Mouse (Mus musculus): ENCODE data around the gene Sox9.

The Sox9 gene

DNA sequence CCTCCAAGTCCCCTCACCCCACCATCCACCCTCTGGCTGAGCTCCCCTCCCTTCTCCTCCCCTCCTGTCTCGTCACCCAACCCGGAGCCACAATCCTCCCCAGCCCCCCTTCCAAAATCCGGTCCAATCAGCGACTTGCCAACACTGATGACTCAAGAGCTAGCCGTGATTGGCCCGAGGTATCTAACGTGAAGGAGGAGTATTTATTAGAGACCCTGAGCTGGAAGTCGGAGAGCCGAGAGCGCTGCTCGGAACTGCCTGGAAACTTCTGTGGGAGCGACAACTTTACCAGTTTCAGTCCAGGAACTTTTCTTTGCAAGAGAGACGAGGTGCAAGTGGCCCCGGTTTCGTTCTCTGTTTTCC is at the start of gene Sox9:
Gene Sox9, plus strand, starts transcription at position 231 of the 363 bp plus-strand sequence.
- peak; percentile 96 for DNase-seq (ENCODE audit: low read depth)

DNA sequence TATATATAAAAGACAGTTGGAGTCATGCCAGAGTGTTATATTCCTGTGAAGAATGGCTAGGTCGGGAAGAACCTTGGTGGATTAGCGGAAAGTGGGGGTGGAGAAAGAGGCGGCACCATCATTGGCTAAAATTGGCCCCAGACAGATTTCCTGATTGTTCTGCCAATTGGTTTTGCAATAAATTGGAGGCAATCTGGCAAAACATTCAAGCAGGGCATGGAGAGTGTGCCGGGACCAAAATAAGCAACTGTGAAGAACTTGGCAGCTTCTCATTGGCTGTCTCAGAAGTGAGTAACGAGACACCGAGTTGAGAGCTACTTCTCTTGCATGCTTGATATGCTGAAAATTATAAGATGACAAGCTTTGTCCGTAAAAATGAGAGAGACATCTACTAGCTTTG is 49.6 kb upstream of the Sox9 start:
- DNase-seq (ENCODE audit: low read depth), result peak; percentile 72

DNA sequence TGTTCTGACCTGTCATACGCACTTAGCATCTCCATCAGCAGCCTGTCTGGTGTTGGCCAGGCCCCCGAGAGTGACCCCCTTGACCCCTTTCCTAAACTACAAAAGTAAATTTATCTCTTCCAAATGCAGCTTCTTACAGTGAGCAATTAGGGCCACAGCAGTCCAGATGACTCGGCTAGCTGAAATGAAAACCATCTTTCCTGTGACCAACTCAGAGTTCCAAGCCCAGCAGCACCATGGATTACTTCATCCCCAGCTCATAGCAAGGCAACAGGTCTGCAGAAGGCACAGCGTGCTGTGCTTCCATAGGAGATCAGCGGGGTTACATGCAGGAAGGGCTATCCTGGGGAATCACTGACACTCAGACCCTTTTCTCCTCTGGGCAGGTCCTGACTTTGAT is 45.0 kb upstream of the Sox9 start:
- no peak for DNase-seq (ENCODE audit: low read depth)

DNA sequence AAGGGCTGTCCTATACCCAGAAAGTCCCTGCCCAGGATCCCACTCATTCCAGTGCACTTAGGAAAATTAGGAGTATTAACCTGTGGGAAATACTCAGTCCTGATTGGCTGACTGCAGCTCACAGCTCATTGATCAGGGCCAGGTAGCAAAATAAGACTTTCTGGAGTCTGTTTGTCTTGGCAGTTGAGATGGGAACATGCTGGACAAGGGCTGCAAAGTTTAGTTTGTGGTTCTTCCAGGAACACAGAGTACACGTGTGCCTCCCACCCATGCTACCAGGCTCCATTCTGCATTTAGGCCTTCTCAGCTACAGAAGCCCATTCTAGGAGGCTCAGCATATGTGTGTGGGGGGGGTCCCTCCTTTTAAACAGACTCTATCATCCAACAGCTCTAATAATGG is 42.3 kb upstream of the Sox9 start:
- DNase-seq (ENCODE audit: low read depth), result no peak

DNA sequence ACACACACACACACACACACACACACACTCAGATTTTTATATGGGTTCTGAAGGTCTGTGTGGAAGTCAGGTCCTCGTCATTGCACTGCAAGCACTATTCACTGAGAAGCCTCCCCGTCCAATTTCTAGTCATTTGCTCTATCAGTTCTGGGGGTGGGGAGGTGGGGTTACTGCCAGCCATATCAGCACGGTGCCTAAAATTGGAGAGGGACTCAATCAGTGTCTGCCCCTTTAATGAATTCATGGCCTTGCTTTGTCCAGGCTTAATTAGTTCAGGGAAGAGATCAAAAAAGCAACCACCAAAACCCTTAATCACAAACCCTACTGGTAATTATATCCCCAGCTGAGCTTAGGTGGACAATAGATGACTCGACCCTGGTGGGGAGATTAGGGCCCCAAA is 25.5 kb upstream of the Sox9 start:
- DNase-seq (ENCODE audit: low read depth), result no peak

DNA sequence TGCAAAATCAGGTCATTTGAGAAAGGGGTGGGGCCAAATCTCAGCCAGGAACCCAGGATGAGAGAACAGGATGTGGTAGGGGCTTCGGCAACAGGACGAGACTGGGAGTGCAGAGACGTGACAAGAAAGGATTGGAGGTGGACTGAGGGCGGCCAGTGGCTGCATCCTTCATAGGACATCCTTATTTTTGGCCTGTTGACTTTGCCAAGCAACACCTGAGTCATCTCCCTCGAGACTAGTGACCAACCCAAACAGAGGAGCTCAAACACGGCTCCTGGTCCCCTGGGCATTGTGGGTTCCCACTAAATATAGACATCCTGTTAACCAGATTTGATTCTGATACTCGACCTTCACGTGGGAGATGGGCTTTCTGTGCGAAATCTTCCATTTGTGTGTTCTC is 24.0 kb upstream of the Sox9 start:
- DNase-seq (ENCODE audit: low read depth), result no peak

DNA sequence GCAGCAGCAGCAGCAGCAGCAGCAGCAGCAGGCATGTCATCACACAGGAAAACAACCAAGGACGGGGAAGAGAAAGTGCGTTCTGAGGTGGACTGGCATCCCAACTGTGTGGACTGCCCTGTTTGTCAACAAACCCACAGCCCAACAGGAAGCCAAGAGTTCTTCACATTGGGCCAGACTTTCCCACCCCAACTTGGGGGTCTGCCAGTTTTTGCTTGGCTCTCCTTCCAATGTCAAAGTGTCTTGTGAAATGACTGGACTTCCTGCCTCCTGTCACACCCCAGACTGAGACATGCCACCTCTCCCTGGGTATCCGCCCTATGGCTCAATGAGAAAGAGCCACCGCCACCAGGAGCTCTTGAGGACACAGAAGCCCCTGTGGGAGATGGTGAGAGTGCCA is 15.1 kb upstream of the Sox9 start:
- DNase-seq (ENCODE audit: low read depth), result no peak

DNA sequence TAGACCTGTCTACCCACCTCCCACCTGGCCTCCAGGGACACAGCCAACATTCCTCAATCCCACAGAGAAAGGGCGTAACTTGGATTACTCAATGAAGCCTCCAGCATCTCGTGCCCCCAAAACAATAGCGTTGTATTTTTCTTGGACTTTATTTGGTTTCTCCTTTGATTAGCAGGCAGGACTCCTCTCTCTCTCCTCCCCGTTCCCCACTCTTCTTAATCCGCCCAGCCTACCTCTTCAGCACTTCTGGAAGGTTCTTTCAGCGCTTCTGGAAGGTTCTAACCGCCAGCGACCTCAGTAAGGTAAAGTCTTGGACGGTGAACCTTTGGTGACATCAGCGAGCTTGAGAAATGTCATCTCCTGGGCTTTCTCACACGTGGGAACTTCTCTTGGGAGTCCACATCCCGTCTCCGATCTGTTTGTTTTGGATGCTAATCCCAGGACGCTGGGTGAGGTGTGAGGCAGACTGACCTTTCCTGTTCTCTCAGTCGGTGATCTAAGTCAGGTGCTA is 14.4 kb upstream of the Sox9 start:
- no peak for DNase-seq (ENCODE audit: low read depth)

DNA sequence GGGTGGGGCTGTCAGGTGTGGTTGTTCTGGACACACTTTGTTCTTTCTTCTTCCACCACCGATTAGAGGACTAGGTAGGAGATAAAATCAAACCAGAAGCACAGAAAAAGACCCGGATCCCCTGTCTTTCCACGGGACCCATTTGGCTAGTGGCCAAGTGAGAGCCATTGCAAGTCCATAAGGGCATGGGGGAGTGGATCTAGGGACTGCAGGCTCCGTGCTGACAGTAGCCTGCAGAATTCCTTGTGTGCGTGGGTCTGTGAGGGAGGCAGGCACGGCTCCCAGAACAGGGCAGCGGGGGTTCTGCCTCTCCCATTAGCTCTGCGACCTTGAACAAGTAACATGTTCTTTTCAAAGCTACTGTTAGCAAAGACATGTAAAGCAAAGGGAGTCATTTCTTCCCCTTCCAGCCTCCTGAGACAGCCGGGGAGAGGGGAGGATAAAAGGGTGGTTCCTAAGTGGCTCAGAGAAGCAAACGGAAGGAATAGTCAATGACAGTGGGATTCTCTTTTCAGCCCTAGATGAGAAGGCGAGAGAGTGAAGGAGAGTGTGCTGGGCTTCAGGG is 9.2 kb upstream of the Sox9 start:
- DNase-seq (ENCODE audit: low read depth), result no peak

DNA sequence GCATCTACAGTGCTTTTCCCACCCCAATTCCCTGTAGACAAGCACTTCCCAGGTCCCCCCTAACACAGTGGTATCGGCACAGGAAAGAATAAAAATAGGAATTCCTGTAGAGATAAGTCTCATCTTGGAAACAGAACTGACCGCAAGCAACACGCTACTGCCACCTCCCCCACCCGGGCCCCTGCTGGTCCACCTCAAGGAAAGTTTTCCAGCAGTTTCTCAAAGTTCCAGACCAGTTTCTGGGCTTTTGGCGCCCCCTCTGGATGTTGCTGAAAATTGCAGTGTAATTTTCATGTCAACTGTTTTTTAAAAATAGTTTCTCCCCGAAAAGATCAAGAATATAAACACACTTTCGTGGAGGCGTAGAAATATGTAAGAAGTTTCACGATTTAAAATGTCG is 2.3 kb upstream of the Sox9 start:
- no peak for DNase-seq (ENCODE audit: low read depth)

DNA sequence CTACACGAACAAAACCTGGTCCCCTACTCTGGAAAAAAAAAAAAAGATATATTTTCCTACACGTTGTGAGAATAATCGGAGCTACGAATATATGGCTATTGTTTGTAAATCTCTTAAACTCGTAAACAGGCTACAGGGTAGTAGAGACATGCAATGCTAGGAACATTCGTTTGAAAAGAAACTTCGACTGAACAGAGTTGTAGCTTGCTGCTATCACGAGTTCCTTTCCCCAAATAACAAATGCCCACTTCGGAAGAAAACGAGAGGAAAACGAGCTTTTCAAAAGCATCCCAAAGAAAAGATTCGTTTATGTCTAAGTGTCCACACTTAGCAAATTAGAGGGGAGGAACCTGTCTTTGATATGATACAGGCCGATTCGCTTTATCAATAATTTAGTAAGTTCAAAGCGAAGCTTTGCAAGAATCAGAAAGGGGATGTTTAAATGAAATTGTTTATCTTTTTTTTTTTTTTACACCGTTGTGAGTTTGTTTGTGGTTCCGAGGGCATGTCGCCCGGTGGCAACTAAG is 1.6 kb upstream of the Sox9 start:
- no peak for DNase-seq (ENCODE audit: low read depth)

DNA sequence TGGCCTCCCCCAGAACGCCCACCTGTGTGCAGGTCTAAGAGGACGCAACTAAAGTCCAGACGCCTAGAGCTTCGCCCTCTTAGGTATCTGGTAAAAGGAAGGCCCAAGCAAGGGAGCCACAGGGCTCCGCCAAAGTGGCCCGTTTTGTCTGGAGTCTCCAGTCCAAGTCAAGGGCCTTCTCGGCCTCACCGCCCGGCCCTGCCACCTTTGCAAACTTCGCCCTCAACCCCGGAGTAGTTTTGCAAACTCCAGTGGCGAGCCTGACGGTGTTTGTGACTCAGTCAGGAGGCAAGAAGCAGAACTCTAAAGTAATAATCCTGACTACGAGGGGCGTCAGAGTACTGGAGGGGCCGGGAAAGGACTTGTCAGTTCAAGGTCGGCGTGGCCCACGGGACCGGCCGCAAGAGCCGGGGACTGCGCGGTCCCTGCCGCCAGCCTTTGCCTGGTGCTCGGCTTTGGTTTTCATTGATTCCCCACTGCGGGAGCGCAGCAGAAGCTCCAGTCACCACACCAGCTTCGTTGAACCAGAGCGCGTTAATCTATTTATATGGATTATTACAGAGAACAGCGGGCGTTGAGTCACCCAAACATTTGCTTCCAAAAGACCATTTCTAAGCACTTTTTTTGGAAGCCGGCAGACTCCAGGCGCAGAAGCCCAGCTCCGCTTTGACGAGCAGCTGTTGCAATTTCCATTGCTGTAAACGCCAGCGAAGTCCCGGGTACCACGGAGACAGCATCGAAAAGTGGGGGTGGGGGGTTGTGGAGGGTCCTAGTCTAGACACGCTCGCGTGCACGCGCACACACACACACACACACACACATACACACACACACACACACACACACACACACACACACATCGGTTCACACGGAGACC is 751 bp upstream of the Sox9 start:
- DNase-seq (ENCODE audit: low read depth), result no peak

DNA sequence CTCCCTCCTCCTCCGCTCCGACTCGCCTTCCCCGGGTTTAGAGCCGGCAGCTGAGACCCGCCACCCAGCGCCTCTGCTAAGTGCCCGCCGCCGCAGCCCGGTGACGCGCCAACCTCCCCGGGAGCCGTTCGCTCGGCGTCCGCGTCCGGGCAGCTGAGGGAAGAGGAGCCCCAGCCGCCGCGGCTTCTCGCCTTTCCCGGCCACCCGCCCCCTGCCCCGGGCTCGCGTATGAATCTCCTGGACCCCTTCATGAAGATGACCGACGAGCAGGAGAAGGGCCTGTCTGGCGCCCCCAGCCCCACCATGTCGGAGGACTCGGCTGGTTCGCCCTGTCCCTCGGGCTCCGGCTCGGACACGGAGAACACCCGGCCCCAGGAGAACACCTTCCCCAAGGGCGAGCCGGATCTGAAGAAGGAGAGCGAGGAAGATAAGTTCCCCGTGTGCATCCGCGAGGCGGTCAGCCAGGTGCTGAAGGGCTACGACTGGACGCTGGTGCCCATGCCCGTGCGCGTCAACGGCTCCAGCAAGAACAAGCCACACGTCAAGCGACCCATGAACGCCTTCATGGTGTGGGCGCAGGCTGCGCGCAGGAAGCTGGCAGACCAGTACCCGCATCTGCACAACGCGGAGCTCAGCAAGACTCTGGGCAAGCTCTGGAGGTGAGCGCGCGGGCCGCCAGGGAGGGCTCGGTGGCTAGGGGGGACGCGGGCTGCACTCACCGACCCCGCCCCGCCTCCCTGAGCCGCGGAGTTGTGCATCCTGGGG is 515 bp downstream of the Sox9 start:
- DNase-seq (ENCODE audit: low read depth), result no peak

DNA sequence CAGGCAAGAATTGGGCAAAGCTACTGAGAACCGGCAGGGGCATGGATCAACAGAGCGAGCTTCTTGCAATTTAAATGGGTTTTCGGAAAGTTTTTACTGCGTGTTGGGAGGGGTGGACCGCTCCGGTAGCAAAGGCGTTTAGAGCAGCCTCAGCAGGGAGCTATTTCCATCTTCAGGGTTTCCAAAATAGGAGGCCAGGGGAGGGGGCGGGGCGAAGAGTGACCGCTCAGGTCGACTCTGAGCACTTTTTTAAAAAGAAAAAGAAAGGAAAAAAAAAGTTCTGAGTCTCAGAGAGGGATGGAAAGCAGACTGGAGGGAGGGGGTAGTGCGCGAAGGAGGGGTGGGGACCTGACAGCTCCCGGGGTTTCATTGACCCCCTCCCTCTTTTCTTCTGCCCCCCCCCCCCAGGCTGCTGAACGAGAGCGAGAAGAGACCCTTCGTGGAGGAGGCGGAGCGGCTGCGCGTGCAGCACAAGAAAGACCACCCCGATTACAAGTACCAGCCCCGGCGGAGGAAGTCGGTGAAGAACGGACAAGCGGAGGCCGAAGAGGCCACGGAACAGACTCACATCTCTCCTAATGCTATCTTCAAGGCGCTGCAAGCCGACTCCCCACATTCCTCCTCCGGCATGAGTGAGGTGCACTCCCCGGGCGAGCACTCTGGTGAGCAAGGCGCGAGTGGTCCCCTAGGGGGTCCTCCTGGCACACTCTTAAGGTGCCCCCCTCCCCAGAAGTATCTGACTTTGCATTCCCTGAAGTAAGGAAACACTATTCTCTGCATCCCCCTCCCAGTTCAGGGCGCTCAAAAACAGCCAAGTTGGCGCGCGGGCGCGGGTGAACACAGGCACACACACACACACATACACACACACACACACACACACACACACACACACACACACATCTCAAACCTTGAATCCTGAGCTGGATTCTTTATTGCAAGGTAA is 1.6 kb downstream of the Sox9 start:
- no peak for DNase-seq (ENCODE audit: low read depth)

DNA sequence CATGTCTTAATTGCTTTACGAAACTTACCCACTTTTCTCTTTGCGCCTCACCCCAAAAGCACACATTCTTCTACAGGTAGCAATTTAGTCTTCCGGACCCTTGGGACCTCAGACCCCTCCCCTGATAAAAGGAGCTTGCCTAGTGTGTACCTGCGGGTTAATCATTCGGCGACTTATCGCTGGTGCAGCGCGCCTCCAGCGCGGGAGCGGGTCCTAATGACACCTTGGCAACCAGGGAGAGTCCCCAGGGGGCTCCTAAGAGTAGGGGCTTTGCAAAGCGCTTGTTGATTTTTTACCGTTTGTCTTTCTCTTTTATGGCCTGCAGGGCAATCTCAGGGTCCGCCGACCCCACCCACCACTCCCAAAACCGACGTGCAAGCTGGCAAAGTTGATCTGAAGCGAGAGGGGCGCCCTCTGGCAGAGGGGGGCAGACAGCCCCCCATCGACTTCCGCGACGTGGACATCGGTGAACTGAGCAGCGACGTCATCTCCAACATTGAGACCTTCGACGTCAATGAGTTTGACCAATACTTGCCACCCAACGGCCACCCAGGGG is 2.4 kb downstream of the Sox9 start:
- DNase-seq (ENCODE audit: low read depth), result no peak

DNA sequence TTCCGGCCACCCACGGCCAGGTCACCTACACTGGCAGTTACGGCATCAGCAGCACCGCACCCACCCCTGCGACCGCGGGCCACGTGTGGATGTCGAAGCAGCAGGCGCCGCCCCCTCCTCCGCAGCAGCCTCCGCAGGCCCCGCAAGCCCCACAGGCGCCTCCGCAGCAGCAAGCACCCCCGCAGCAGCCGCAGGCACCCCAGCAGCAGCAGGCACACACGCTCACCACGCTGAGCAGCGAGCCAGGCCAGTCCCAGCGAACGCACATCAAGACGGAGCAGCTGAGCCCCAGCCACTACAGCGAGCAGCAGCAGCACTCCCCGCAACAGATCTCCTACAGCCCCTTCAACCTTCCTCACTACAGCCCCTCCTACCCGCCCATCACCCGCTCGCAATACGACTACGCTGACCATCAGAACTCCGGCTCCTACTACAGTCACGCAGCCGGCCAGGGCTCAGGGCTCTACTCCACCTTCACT is 2.9 kb downstream of the Sox9 start:
- no peak for DNase-seq (ENCODE audit: low read depth)

DNA sequence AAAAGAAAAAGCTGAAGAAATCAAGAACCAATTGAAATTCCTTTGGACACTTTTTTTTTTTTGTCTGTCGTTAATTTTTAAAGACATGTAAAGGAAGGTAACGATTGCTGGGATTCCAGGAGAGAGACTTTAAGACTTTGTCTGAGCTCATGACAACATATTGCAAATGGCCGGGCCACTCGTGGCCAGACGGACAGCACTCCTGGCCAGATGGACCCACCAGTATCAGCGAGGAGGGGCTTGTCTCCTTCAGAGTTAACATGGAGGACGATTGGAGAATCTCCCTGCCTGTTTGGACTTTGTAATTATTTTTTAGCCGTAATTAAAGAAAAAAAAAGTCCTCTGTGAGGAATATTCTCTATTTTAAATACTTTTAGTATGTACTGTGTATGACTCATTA is 3.6 kb downstream of the Sox9 start:
- DNase-seq (ENCODE audit: low read depth), result no peak

DNA sequence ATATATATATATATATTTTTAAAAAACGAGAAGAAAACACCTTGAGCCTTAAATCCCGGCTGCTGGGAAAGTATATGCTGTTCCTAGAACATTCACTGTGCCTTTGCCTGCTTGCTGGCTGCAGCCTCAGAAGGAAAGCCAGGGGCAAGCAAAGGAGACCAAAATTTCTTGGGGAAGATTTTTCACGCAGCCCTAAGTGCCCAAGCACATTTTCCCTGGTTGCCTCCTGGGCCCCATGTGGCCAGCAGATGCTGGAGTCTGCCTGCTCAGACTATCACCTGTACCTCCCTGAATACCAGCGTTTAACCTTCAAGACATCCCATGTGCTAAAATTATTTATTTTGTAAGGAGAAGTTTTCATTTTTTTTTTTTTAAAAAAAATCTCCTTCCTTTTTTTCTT is 4.4 kb downstream of the Sox9 start:
- no peak for DNase-seq (ENCODE audit: low read depth)

DNA sequence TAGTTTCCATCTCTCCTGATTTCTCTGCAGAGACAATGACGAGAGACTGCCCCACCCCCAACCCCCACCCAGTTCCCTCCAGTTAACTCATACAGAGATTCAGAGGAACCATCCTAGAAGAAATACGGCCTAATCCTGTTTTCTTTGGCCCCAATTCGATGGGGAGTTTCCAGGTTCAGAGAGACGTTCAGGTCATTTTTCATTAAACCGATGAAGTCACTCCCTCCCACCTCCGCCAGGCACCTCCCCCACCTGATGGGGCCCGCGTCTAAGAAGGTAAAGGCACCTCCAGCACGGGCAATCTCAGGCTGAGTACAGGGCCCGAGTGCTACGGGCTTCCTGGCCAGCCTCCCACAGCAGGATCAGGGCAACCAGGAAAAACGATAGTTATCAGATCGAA is 6.3 kb downstream of the Sox9 start:
- DNase-seq (ENCODE audit: low read depth), result no peak

DNA sequence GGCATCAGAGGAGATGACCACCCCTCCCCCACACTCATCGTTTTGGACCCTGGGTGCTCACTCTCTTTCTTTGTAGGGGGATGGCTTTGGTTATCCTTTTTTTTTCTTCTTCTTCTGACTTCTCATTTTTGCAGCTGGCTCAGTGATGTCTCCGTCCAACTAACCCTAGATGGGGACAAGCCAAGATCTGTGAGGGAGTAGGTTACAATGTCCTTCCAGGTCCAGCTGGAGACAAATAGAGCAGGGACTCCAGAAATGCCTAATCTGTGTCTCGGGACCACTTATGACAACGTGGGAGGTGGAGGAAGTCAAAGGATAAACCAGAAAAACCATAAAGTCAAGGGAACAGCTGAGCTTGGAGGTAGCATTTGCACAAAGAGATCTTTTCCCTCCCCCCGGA is 14.4 kb downstream of the Sox9 start:
- DNase-seq (ENCODE audit: low read depth), result no peak

DNA sequence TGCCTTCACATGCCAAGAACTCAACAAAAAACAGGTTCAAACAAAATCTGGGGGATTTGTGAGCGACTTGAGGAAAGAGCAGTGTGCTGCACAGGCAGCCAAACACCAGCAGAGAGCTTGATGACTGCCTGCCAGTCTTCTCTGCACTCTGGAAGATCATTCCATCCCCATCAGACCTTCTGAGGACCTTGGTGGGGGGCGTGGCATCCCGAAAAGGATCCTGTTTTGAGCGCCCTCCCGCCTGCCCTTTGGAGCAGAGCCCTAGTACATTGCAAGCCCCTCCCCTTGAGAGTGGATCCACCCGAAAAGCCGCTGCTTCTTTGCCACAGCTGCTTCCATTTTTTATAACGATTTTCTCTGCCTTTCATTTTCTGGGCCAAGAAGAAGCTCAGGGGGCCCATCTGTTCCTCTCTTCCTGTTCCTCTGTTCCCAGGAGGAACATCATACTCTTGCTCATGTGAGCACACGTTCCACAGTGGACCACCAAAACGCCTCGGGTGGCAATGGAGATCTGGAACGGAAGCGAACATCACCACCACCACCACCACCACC is 16.9 kb downstream of the Sox9 start:
- DNase-seq (ENCODE audit: low read depth), result no peak
